Mouse (Mus musculus) liver, adult 2 months (tissue): ENCODE results near the gene Cnot11. TPM values are rescaled to one million over a fixed set of nuclear protein-coding genes. Genes with fewer than 3 reads are reported as not detected.

Source experiments
- DNase-seq: peaks from one replicate; pipeline ENCODE4 v3.0.0-alpha.2; 2011; ENCODE audit warnings: low read depth, low spot score; ENCODE audit errors: extremely low read depth
- H3K27ac ChIP-seq: fragments of 200-500 bp; replicated peaks from 2 replicates; pipeline ENCODE4 v1.5.1; 2012; ENCODE audit warnings: low read depth, mild to moderate bottlenecking, control low read depth, inconsistent platforms, low read length; ENCODE audit not compliant: insufficient read depth
- H3K27me3 ChIP-seq: fragments of 200-500 bp; 2 replicates; pipeline ENCODE4 v1.6.1; 2012; ENCODE audit warnings: mild to moderate bottlenecking, moderate library complexity, low read length, inconsistent platforms; ENCODE audit not compliant: control insufficient read depth, insufficient read depth
- H3K36me3 ChIP-seq: fragments of 200-500 bp; 2 replicates; pipeline ENCODE4 v1.6.1; 2012; ENCODE audit warnings: low read length, inconsistent platforms; ENCODE audit not compliant: control insufficient read depth, insufficient read depth
- H3K4me1 ChIP-seq: fragments of 200-500 bp; 2 replicates; pipeline ENCODE4 v1.6.1; 2011; ENCODE audit warnings: low read length; ENCODE audit not compliant: control insufficient read depth, insufficient read depth
- H3K4me3 ChIP-seq: fragments of 200-500 bp; 2 replicates; pipeline ENCODE4 v1.5.1; 2011; ENCODE audit warnings: low read depth, mild to moderate bottlenecking, control low read depth, low read length, moderate library complexity; ENCODE audit not compliant: insufficient read depth
- H3K79me2 ChIP-seq: fragments of 200-500 bp; 2 replicates; pipeline ENCODE4 v1.6.1; 2012; ENCODE audit warnings: inconsistent platforms, mild to moderate bottlenecking, low read length, moderate library complexity; ENCODE audit not compliant: control insufficient read depth, insufficient read depth
- H3K9ac ChIP-seq: fragments of 200-500 bp; 2 replicates; pipeline ENCODE4 v1.6.1; 2012; ENCODE audit warnings: low read depth, mild to moderate bottlenecking, control low read depth, inconsistent platforms, low read length
- CTCF ChIP-seq: fragments of 200-500 bp; IDR thresholded peaks from 2 replicates; pipeline ENCODE4 v1.5.1; 2011; ENCODE audit warnings: low read depth, low read length, control low read depth
- POLR2A ChIP-seq: fragments of 200-500 bp; IDR thresholded peaks from 2 replicates; pipeline ENCODE4 v1.6.1; 2011; ENCODE audit warnings: low read length, control low read depth; ENCODE audit not compliant: insufficient read depth; ENCODE audit errors: extremely low read depth
- WGBS: fragments of 180-500 bp; shearing (Covaris S2); methylation state at CpG from one replicate; pipeline ENCODE4 v1.1.7; 2018; 5-methylcytosine and 5-hydroxymethylcytosine counted together
- polyA plus RNA-seq: library from polyadenylated mRNA; depleted of rRNA; stranded (reverse); fragments of >200 nt; gene quantifications from 2 replicates; pipeline ENCODE4 v1.2.3, GENCODE M21; 2012
- total RNA-seq: library from RNA; depleted of rRNA; stranded (reverse); fragments of >200 nt; gene quantifications from 2 replicates; pipeline ENCODE4 v1.2.3, GENCODE M21; 2014

Cnot11 gene
- total and polyA plus RNA-seq, 2 experiments = 7.7 to 9.9 TPM

GRCm38 (mm10) chr1:39536701-39537100, 1.9 kb downstream of the Cnot11 start:
- Histone ChIP-seq H3K4me3 (peak overlapping the region; percentile 95; the same call in 1 of the 2 replicates), H3K27me3 (no peaks in the 10 kb centered on the region), H3K79me2 (peaks cover 2% of the 10 kb centered on the region; the same call in 1 of the 2 replicates), H3K9ac (no peak overlapping the region), H3K4me1 (peaks cover 5% of the 10 kb centered on the region; the same call in 1 of the 2 replicates), H3K36me3 (peaks cover 25% of the 10 kb centered on the region), H3K27ac (no peak overlapping the region)
- WGBS = 22% methylated on average over 7 of the region's 7 CpGs
- TF ChIP-seq CTCF = no peak
- DNase-seq = no peak

GRCm38 (mm10) chr1:39537631-39538380, 3.0 kb downstream of the Cnot11 start:
- TF ChIP-seq CTCF (no peak), POLR2A (no peak)
- H3K36me3 ChIP-seq = peaks cover 32% of the 10 kb centered on the region
- peaks cover 5% of the 10 kb centered on the region; the same call in 1 of the 2 replicates for H3K4me1 ChIP-seq
- peaks cover 2% of the 10 kb centered on the region; the same call in 1 of the 2 replicates for H3K79me2 ChIP-seq
- H3K27me3 ChIP-seq = no peaks in the 10 kb centered on the region
- no peak for DNase-seq
- no peak overlapping the region for H3K27ac ChIP-seq
- no peak overlapping the region for H3K4me3 ChIP-seq
- 75% methylated on average over 10 of the region's 10 CpGs for WGBS
- H3K9ac ChIP-seq = no peak overlapping the region

GRCm38 (mm10) chr1:39540592-39540991, 5.8 kb downstream of the Cnot11 start:
- Histone ChIP-seq H3K79me2 (peaks cover 2% of the 10 kb centered on the region; the same call in 1 of the 2 replicates), H3K27ac (no peak overlapping the region), H3K4me1 (peaks cover 5% of the 10 kb centered on the region; the same call in 1 of the 2 replicates), H3K27me3 (no peaks in the 10 kb centered on the region), H3K36me3 (peaks cover 47% of the 10 kb centered on the region), H3K9ac (no peak overlapping the region), H3K4me3 (no peak overlapping the region)
- no peak for DNase-seq
- TF ChIP-seq POLR2A (no peak), CTCF (no peak)

GRCm38 (mm10) chr1:39545589-39545988, 10.8 kb downstream of the Cnot11 start:
- H3K79me2 ChIP-seq = no peaks in the 10 kb centered on the region
- H3K9ac ChIP-seq = no peak overlapping the region
- no peak for TF ChIP-seq POLR2A
- no peak for TF ChIP-seq CTCF
- no peak overlapping the region for H3K27ac ChIP-seq
- peaks cover 60% of the 10 kb centered on the region for H3K36me3 ChIP-seq
- no peaks in the 10 kb centered on the region for H3K27me3 ChIP-seq
- no peak overlapping the region for H3K4me3 ChIP-seq
- no peak for DNase-seq
- no peaks in the 10 kb centered on the region for H3K4me1 ChIP-seq
- WGBS = 83% methylated on average over 7 of the region's 7 CpGs

GRCm38 (mm10) chr1:39546160-39546866, 11.5 kb downstream of the Cnot11 start:
- TF ChIP-seq CTCF (no peak), POLR2A (no peak)
- no peak for DNase-seq
- H3K4me3 ChIP-seq = no peak overlapping the region
- peaks cover 58% of the 10 kb centered on the region for H3K36me3 ChIP-seq
- H3K4me1 ChIP-seq = no peaks in the 10 kb centered on the region
- no peak overlapping the region for H3K27ac ChIP-seq
- WGBS = 96% methylated on average over 6 of the region's 6 CpGs
- no peak overlapping the region for H3K9ac ChIP-seq
- no peaks in the 10 kb centered on the region for H3K27me3 ChIP-seq
- H3K79me2 ChIP-seq = no peaks in the 10 kb centered on the region
